Mouse (Mus musculus) adrenal gland, postnatal 36 days (tissue): ENCODE results near the gene Gm10375. TPM values are rescaled to one million over a fixed set of nuclear protein-coding genes. Genes with fewer than 3 reads are reported as not detected.
"Not testable (repeated sequence)": the region's sequence is repeated elsewhere in the genome, so short reads cannot be mapped to it uniquely, and the experiment has no call there.

Experiments used
- DNase-seq, 2 experiments: peaks; one replicate each; pipeline ENCODE4 v3.0.0; 2021; ENCODE audit warnings: mixed read lengths in 1 of 2
- long read RNA-seq, 2 experiments: library from polyadenylated mRNA; stranded (forward); transcript quantifications; one replicate each; pipeline ENCODE4 v2.0.0; 2021; ENCODE audit warnings: borderline sequencing depth in 2 of 2
- total RNA-seq, 2 experiments: library from RNA; stranded (reverse); gene quantifications; 2 replicates each; pipeline ENCODE4 v1.2.3; 2021

The Gm10375 gene
- total RNA-seq = not detected
- long read RNA-seq, experiment 1 = 0 reads
- long read RNA-seq, experiment 2 = 0 reads

- not testable (repeated sequence) for DNase-seq
Observed at GRCm38 (mm10) chr14:43607913-43608312, at the start of gene Gm10375. Gm10375 (minus strand) TSS chr14:43608013.

- DNase-seq = not testable (repeated sequence)
Observed at GRCm38 (mm10) chr14:43579046-43579445, 28.8 kb downstream of the Gm10375 start, which contains the start of gene Gm17654. Gm17654 (minus strand) TSS chr14:43579146.

DNA sequence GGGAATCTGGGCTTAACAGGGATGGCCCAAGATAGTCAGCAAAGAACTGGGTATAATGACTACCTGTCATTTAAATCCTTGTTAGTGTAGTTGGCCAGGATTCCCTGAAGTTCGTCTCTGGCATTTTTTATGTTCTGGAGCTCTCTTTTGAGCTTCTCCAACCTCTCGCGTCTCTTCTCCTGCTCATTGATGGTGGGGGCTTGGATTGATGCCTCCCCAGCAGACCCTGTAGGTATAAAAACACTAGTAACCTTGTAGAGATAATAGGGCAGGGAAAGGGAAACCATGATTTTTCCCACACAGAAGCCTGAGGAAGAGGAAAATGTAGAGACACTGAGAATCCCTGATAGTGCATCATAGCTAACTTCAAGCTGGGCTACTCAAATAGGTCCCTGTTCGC, 29.8 kb downstream of the Gm10375 start:
- DNase-seq = not testable (repeated sequence)

Other genes starting within 250 kb of the Gm10375 start
- not detected for gene Gm8138, start 191.7 kb downstream of the Gm10375 start, total RNA-seq
- gene Gm5799, start 64.4 kb downstream of the Gm10375 start, total RNA-seq = not detected
- gene Gm17654, start 28.9 kb downstream of the Gm10375 start, total RNA-seq = not detected
- gene Gm8165, start 69.2 kb upstream of the Gm10375 start, total RNA-seq = not detected
- gene Gm7324, start 89.8 kb upstream of the Gm10375 start, total RNA-seq = 1 to 10 TPM in 1 of 2 experiments, under 1 TPM in 1; 0.83 to 1.5 TPM
- gene Gm16506, start 119.5 kb upstream of the Gm10375 start, total RNA-seq = not detected
- not detected for gene Gm6526, start 139.9 kb upstream of the Gm10375 start, total RNA-seq
- not detected for gene Gm8180, start 176.7 kb upstream of the Gm10375 start, total RNA-seq